Mouse (Mus musculus): ENCODE results near the gene Strn.

DNA sequence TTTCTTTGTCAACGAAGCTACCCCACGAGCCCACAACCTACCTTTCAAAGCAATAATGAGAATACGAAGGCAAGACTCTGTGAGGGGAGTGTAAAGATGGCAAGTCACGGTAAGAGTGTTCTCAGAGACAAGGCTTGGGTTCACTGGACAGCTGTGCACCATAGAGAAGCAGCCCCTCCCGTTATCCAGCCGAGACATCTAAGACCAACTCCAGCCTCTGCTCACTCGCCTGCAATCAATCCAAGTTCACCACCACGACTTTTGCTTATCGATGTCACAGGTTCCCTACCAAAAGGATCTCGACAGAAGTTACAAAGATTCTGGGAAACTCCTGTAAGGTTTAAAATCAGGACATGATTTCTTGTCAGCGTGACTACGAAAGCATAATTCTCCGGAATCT lies 17.9 kb downstream of the Strn start:
- no peak for TF ChIP-seq CTCF (IDR thresholded peaks at IDR 0.05; ENCODE audit: extremely low read depth, insufficient read depth, insufficient read length, insufficient replicate concordance)
- no peak for TF ChIP-seq POLR2A (IDR thresholded peaks at IDR 0.05; ENCODE audit: low read depth, low read length)
